Mouse (Mus musculus) CD8-positive naive resting alpha-beta T cell, adult 2 months (primary cell): Measurements from ENCODE around the gene Rbmxl1.
A peak's percentile ranks its signal among the peaks of the same experiment; 100 is the strongest.
"Not testable (repeated sequence)": the region's sequence is repeated elsewhere in the genome, so short reads cannot be mapped to it uniquely, and the experiment has no call there.

ENCODE experiments used
- DNase-seq, 2 experiments: peaks; one replicate each; pipeline ENCODE4 v3.0.0; 2022; ENCODE audit warnings: low read depth in 2 of 2, low spot score in 2 of 2

Rbmxl1 gene

GRCm38 (mm10) chr8:78508719-78509272 is at the start of gene Rbmxl1:
Rbmxl1 (minus strand) TSS chr8:78508898.
- peak; percentile 83 for DNase-seq

GRCm38 (mm10) chr8:78556773-78557434 is 48.2 kb upstream of the Rbmxl1 start:
- DNase-seq, result no peak

GRCm38 (mm10) chr8:78555817-78556216 is 47.1 kb upstream of the Rbmxl1 start:
- DNase-seq, result no peak

GRCm38 (mm10) chr8:78550752-78551134 is 42.0 kb upstream of the Rbmxl1 start:
- DNase-seq, result no peak

GRCm38 (mm10) chr8:78549971-78550751 is 41.5 kb upstream of the Rbmxl1 start:
- no peak for DNase-seq

GRCm38 (mm10) chr8:78545153-78545817 is 36.6 kb upstream of the Rbmxl1 start:
- DNase-seq, result not testable (repeated sequence)

GRCm38 (mm10) chr8:78544545-78544944 is 35.8 kb upstream of the Rbmxl1 start:
- no peak for DNase-seq

GRCm38 (mm10) chr8:78543621-78544020 is 34.9 kb upstream of the Rbmxl1 start:
- no peak for DNase-seq

- DNase-seq, result not testable (repeated sequence)
Measured at GRCm38 (mm10) chr8:78542670-78543069, 34.0 kb upstream of the Rbmxl1 start.

GRCm38 (mm10) chr8:78537795-78538194 is 29.1 kb upstream of the Rbmxl1 start:
- DNase-seq, result no peak

GRCm38 (mm10) chr8:78536716-78537115 is 28.0 kb upstream of the Rbmxl1 start:
- DNase-seq, result no peak

- DNase-seq, result no peak
Measured at GRCm38 (mm10) chr8:78533981-78534380, 25.3 kb upstream of the Rbmxl1 start.

GRCm38 (mm10) chr8:78515132-78515531 is 6.4 kb upstream of the Rbmxl1 start:
- DNase-seq, result no peak

GRCm38 (mm10) chr8:78514706-78515105 is 6.0 kb upstream of the Rbmxl1 start:
- DNase-seq, result no peak

- DNase-seq, result no peak
Measured at GRCm38 (mm10) chr8:78513106-78513505, 4.4 kb upstream of the Rbmxl1 start.

GRCm38 (mm10) chr8:78510926-78511325 is 2.2 kb upstream of the Rbmxl1 start:
- DNase-seq, result no peak

GRCm38 (mm10) chr8:78510094-78510493 is 1.4 kb upstream of the Rbmxl1 start:
- DNase-seq, result no peak

- peak; percentile 74 to 79 for DNase-seq
Measured at GRCm38 (mm10) chr8:78509273-78510031, 754 bp upstream of the Rbmxl1 start, which contains the start of gene Slc10a7. Slc10a7 (plus strand) TSS chr8:78509346.

- peak in 1 of 2 experiments; percentile 53 for DNase-seq
Measured at GRCm38 (mm10) chr8:78507979-78508718, 549 bp downstream of the Rbmxl1 start.

- DNase-seq, result no peak
Measured at GRCm38 (mm10) chr8:78502706-78503105, 6.0 kb downstream of the Rbmxl1 start.
